Mouse (Mus musculus) stomach, embryonic 16.5 days (tissue): ENCODE measurements around the gene Sh2d6. TPM values are rescaled to one million over a fixed set of nuclear protein-coding genes. Genes with fewer than 3 reads are reported as not detected.

Experiments
- ATAC-seq: fragments of 200-750 bp; cut with Nextera tagmentation; 2 replicates; pipeline ENCODE4 v1.8.0; 2017; ENCODE audit warnings: moderate number of reproducible peaks, moderate TSS enrichment; ENCODE audit not compliant: insufficient read depth, low FRiP score
- H3K27ac ChIP-seq: fragments of 300-500 bp; sonication (generic); 2 replicates; pipeline ENCODE4 v1.5.1; 2014; ENCODE audit warnings: low read length
- H3K27me3 ChIP-seq: fragments of 300-500 bp; sonication (generic); 2 replicates; pipeline ENCODE4 v1.6.1; 2014; ENCODE audit warnings: low read length, control low read depth, mixed read lengths; ENCODE audit not compliant: control insufficient read depth, insufficient read depth
- H3K36me3 ChIP-seq: fragments of 300-500 bp; sonication (generic); 2 replicates; pipeline ENCODE4 v1.6.1; 2014; ENCODE audit warnings: low read length; ENCODE audit not compliant: control insufficient read depth, insufficient read depth
- H3K4me1 ChIP-seq: fragments of 300-500 bp; sonication (generic); 2 replicates; pipeline ENCODE4 v1.6.1; 2014; ENCODE audit warnings: low read length, control low read depth, mixed read lengths; ENCODE audit not compliant: control insufficient read depth, insufficient read depth
- H3K4me2 ChIP-seq: fragments of 300-500 bp; sonication (generic); 2 replicates; pipeline ENCODE4 v1.6.1; 2014; ENCODE audit warnings: low read depth, low read length, mixed read lengths
- H3K4me3 ChIP-seq: fragments of 300-500 bp; sonication (generic); replicated peaks from 2 replicates; pipeline ENCODE4 v1.5.1; 2014; ENCODE audit warnings: mild to moderate bottlenecking, low read length
- H3K9ac ChIP-seq: fragments of 300-500 bp; sonication (generic); 2 replicates; pipeline ENCODE4 v1.6.1; 2014; ENCODE audit warnings: low read length
- H3K9me3 ChIP-seq: fragments of 300-500 bp; sonication (generic); replicated peaks from 2 replicates; pipeline ENCODE4 v1.6.1; 2016; ENCODE audit warnings: low read length, control low read depth; ENCODE audit not compliant: control insufficient read depth
- WGBS: fragments of 180-500 bp; shearing (Covaris S2); extraction: QIAGEN DNeasy Blood & Tissue Kit; methylation state at CpG from one replicate; pipeline ENCODE4 v1.1.7; 2014; 5-methylcytosine and 5-hydroxymethylcytosine counted together
- polyA plus RNA-seq: library from polyadenylated mRNA; unstranded; fragments of >200 nt; fragmentation: Nextera tagmentation; extraction: Ambion mirVana; gene quantifications from 2 replicates; pipeline ENCODE4 v1.2.1, GENCODE M21; 2015

Sh2d6 gene
- polyA plus RNA-seq, 1 experiment from 2014 or later: 0.21 TPM

DNA sequence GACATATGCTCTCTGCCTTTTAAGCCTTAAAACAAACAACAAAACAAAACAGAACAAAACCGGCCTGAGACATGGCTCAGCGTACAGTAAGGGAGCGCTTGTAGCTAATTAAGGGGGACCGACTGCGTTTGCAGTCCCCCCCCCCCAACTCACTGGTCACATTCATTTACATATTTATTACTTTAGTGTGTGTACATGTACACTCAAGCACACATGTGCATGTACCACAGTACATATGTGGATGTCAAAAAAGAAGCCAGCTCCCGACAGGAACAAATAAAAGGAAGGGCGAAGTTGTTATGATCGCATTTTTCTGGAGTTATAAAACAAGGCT lies 31.5 kb upstream of the Sh2d6 start:
- Histone ChIP-seq H3K4me1 (0 out of 2 replicates have a peak, but pooled peaks cover 11% of the 10 kb centered on the region), H3K4me3 (peak overlapping the region; percentile 47), H3K27me3 (no peaks in the 10 kb centered on the region), H3K27ac (peak overlapping the region; percentile 94), H3K9me3 (no peaks in the 10 kb centered on the region), H3K9ac (peak overlapping the region; percentile 66), H3K4me2 (peak overlapping the region; percentile 65), H3K36me3 (no peaks in the 10 kb centered on the region)
- ATAC-seq: no peak
- WGBS: 13% methylated on average over 8 of the region's 8 CpGs

DNA sequence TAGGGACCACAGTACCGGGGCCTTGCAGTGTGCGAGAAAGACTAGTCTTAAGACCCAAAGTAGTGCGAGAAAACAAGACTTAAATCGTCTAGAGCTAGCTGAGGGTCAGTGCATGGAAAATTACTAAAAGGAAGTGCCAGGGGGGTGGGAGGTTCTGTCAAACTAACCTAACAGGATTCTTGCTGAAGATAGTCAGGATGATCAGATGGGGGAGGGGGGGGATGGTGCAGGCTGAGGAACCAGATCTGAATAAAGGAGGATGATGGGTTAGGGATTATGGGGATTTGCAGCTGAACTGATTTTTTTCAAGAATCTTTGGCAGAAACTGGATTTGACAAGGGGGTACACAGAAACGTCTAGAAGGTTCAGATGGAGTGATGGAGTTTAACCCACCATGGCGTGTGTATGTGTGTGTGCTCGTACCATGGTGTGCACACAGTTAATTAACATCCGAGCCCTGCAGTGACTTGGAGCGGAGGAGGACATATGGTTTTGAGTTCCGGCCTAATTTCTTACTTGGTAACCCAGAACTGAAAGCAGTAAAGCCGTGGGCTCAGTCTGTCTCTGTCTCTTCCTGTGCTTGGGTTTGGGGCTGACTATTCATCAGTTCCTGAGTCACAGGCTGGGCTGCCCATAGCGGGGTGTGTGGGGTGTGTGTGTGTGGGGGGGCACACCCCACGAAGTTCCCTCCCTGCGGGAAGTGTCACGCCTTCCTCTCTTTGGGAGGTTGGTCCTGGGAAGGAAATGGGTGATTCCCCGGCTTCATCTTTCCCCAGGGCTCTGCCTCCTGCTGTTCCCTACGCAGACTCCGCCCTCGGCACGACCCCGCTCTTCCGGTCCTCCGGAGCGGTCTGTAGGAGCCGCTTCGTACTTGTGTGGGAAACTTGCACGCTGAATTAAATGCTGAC lies 30.9 kb upstream of the Sh2d6 start:
- 14% methylated on average over 27 of the region's 27 CpGs for WGBS
- no peaks in the 10 kb centered on the region for H3K9me3 ChIP-seq
- 0 out of 2 replicates have a peak, but pooled peaks cover 11% of the 10 kb centered on the region for H3K4me1 ChIP-seq
- H3K27me3 ChIP-seq: no peaks in the 10 kb centered on the region
- no peaks in the 10 kb centered on the region for H3K36me3 ChIP-seq
- H3K27ac ChIP-seq: peak overlapping the region; percentile 94
- H3K9ac ChIP-seq: peak overlapping the region; percentile 66
- H3K4me3 ChIP-seq: peak overlapping the region; percentile 47
- ATAC-seq: peak; percentile 91
- H3K4me2 ChIP-seq: peak overlapping the region; percentile 65

GRCm38 (mm10) chr6:72550503-72551100 lies 29.1 kb upstream of the Sh2d6 start:
- no peaks in the 10 kb centered on the region for H3K27me3 ChIP-seq
- WGBS: 80% methylated on average over 10 of the region's 10 CpGs
- H3K4me2 ChIP-seq: peak overlapping the region; percentile 31; the same call in 1 of the 2 replicates
- peak overlapping the region; percentile 94 for H3K27ac ChIP-seq
- no peaks in the 10 kb centered on the region for H3K36me3 ChIP-seq
- no peaks in the 10 kb centered on the region for H3K9me3 ChIP-seq
- no peak for ATAC-seq
- H3K4me1 ChIP-seq: 0 out of 2 replicates have a peak, but pooled peaks cover 11% of the 10 kb centered on the region
- H3K4me3 ChIP-seq: no peak overlapping the region
- H3K9ac ChIP-seq: no peak overlapping the region

- Histone ChIP-seq H3K9ac (peak overlapping the region; percentile 41; the same call in 1 of the 2 replicates), H3K4me3 (peak overlapping the region; percentile 16; the same call in 1 of the 2 replicates), H3K27me3 (no peaks in the 10 kb centered on the region), H3K9me3 (no peaks in the 10 kb centered on the region), H3K4me1 (0 out of 2 replicates have a peak, but pooled peaks cover 11% of the 10 kb centered on the region), H3K4me2 (peak overlapping the region; percentile 31), H3K36me3 (no peaks in the 10 kb centered on the region), H3K27ac (peak overlapping the region; percentile 94)
- WGBS: 65% methylated on average over 6 of the region's 6 CpGs
- ATAC-seq: no peak
Observed at GRCm38 (mm10) chr6:72550025-72550424, 28.5 kb upstream of the Sh2d6 start.

DNA sequence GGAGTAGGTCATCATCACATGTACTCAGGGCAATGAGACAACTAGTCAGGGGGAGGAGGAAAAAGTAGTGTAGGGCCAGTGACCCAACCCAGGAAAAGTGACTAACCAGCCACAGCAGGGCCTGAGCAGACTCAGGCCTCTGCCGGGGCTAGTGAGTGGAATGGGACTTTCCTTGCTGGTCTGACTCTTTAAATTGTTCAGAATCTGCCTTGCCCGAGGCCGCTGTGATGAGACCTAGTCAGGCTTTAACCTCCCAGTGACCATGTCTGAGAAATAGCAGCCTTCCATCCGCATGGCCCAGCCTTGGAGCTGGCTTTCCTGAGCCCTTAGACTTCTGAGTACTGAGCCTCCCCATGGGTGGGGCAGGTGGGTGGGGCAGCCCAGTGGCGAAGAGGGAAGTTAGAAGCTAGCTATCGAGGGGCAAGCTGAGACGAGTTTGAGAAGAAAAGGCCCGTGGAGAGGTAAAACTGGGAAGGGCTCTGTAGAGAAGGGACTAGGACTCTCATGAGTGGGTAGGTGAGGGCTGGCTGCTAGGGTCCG lies 27.6 kb upstream of the Sh2d6 start:
- Histone ChIP-seq H3K4me3 (peak overlapping the region; percentile 16), H3K27me3 (no peaks in the 10 kb centered on the region), H3K36me3 (no peaks in the 10 kb centered on the region), H3K4me2 (peak overlapping the region; percentile 31), H3K27ac (peak overlapping the region; percentile 94), H3K4me1 (peaks cover 16% of the 10 kb centered on the region), H3K9me3 (no peaks in the 10 kb centered on the region), H3K9ac (peak overlapping the region; percentile 41; the same call in 1 of the 2 replicates)
- WGBS: 45% methylated on average over 9 of the region's 9 CpGs
- peak; percentile 42; the same call in 1 of the 2 replicates for ATAC-seq

- Histone ChIP-seq H3K27me3 (no peaks in the 10 kb centered on the region), H3K4me3 (no peak overlapping the region), H3K36me3 (no peaks in the 10 kb centered on the region), H3K4me1 (peaks cover 16% of the 10 kb centered on the region), H3K9ac (no peak overlapping the region), H3K27ac (no peak overlapping the region), H3K4me2 (no peak overlapping the region), H3K9me3 (no peaks in the 10 kb centered on the region)
- no peak for ATAC-seq
- 56% methylated on average over 3 of the region's 3 CpGs for WGBS
Observed at GRCm38 (mm10) chr6:72547862-72548261, 26.4 kb upstream of the Sh2d6 start.

GRCm38 (mm10) chr6:72547121-72547520 lies 25.6 kb upstream of the Sh2d6 start:
- WGBS: 95% methylated on average over 2 of the region's 2 CpGs
- Histone ChIP-seq H3K4me3 (no peak overlapping the region), H3K36me3 (no peaks in the 10 kb centered on the region), H3K27ac (no peak overlapping the region), H3K9me3 (no peaks in the 10 kb centered on the region), H3K27me3 (no peaks in the 10 kb centered on the region), H3K4me2 (no peak overlapping the region), H3K4me1 (peaks cover 16% of the 10 kb centered on the region), H3K9ac (no peak overlapping the region)
- no peak for ATAC-seq

GRCm38 (mm10) chr6:72545377-72545776 lies 23.9 kb upstream of the Sh2d6 start:
- Histone ChIP-seq H3K36me3 (no peaks in the 10 kb centered on the region), H3K4me1 (peaks cover 7% of the 10 kb centered on the region), H3K4me2 (no peak overlapping the region), H3K9ac (no peak overlapping the region), H3K4me3 (no peak overlapping the region), H3K27me3 (no peaks in the 10 kb centered on the region), H3K27ac (no peak overlapping the region), H3K9me3 (no peaks in the 10 kb centered on the region)
- 65% methylated on average over 7 of the region's 7 CpGs for WGBS
- no peak for ATAC-seq
